Mouse (Mus musculus) kidney, postnatal 0 days (tissue): ENCODE measurements at regions not wholly inside any gene's neighbourhood (a gene's known extent, or its start where the extent isn't known, plus 50 kb on each side); places are given as distances from the start of the nearest gene placed in this dataset.

Experiments used
- ATAC-seq: fragments of 200-750 bp; cut with Nextera tagmentation; replicated peaks from 2 replicates; pipeline ENCODE4 v1.8.0; 2017; ENCODE audit warnings: low read depth, moderate number of reproducible peaks, moderate TSS enrichment, moderate library complexity; ENCODE audit not compliant: low FRiP score
- DNase-seq: peaks from one replicate; pipeline ENCODE4 v3.0.0-alpha.2; 2016; ENCODE audit warnings: low spot score
- H3K27ac ChIP-seq: fragments of 300-500 bp; sonication (generic); 2 replicates; pipeline ENCODE4 v1.5.1; 2014; ENCODE audit warnings: mild to moderate bottlenecking
- H3K27me3 ChIP-seq: fragments of 300-500 bp; sonication (generic); 2 replicates; pipeline ENCODE4 v1.6.1; 2014; ENCODE audit warnings: low read length, mixed read lengths; ENCODE audit not compliant: insufficient read depth
- H3K36me3 ChIP-seq: fragments of 300-500 bp; sonication (generic); 2 replicates; pipeline ENCODE4 v1.6.1; 2014; ENCODE audit warnings: low read length, mixed read lengths; ENCODE audit not compliant: insufficient read depth
- H3K4me1 ChIP-seq: fragments of 300-500 bp; sonication (generic); replicated peaks from 2 replicates; pipeline ENCODE4 v1.6.1; 2014; ENCODE audit warnings: antibody characterized with exemption, low read length, mixed read lengths; ENCODE audit not compliant: insufficient read depth
- H3K4me2 ChIP-seq: fragments of 300-500 bp; sonication (generic); 2 replicates; pipeline ENCODE4 v1.6.1; 2014; ENCODE audit warnings: mild to moderate bottlenecking, low read length, moderate library complexity, mixed read lengths
- H3K4me3 ChIP-seq: fragments of 300-500 bp; sonication (generic); replicated peaks from 2 replicates; pipeline ENCODE4 v1.5.1; 2014; ENCODE audit warnings: low read depth, low read length
- H3K9ac ChIP-seq: fragments of 300-500 bp; sonication (generic); 2 replicates; pipeline ENCODE4 v1.6.1; 2014; ENCODE audit warnings: low read depth, low read length
- H3K9me3 ChIP-seq: fragments of 300-500 bp; sonication (generic); replicated peaks from 2 replicates; pipeline ENCODE4 v1.6.1; 2016; ENCODE audit warnings: low read length, inconsistent platforms, mixed read lengths
- CTCF ChIP-seq: IDR thresholded peaks from 2 replicates; pipeline ENCODE4 v1.5.1; 2016; ENCODE audit warnings: antibody characterized with exemption, low read depth, mild to moderate bottlenecking, moderate library complexity
- WGBS: fragments of 180-500 bp; shearing (Covaris S2); extraction: QIAGEN DNeasy Blood & Tissue Kit; methylation state at CpG from one replicate; pipeline ENCODE4 v1.1.7; 2014; 5-methylcytosine and 5-hydroxymethylcytosine counted together

DNA sequence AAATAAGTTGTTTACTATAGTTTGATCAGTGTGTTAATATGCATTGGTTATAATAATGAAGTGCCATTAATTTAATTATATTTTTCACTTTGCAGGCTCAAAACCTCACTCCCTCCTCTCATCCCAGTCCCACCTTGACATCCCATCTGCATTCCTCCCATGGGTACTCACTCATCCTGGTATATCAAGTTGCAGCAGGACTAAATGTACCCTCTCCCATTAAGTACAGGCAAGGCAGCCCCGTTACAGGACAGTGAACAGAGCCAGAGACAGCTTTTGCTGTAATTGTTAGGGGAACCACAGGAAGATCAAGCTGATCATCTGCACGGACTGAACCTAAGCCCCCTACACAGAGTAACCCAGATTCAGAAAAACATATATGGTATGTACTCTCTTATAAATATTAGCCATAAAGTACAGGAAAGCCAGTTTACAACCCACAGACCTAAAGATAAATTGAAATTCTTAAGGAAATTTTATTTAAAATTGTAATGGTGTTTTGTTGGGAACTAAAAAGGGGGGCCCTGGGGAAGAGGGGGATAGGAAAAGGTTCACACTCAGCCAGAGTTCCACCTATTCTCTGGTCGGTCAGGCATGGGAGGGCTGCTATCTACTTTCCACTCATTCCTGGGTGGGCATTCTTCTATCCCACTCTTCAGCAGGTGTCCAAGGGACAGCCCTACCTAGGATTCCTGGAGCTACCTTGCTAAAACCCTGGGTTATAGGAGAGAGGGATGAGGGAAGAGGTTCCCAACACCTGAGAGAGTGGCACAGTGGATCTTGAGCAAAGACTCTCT, 96.0 kb upstream of the Speer4f2 start:
- no peaks in the 10 kb centered on the region for H3K9me3 ChIP-seq
- H3K4me1 ChIP-seq = no peaks in the 10 kb centered on the region
- WGBS = 52% methylated on average over 3 of the region's 3 CpGs
- H3K27me3 ChIP-seq = no peaks in the 10 kb centered on the region
- TF ChIP-seq CTCF = no peak
- H3K4me2 ChIP-seq = no peak overlapping the region
- no peak overlapping the region for H3K4me3 ChIP-seq
- H3K9ac ChIP-seq = no peak overlapping the region
- no peaks in the 10 kb centered on the region for H3K36me3 ChIP-seq
- no peak for DNase-seq
- peak; percentile 71 for ATAC-seq
- peak overlapping the region; percentile 62; the same call in 1 of the 2 replicates for H3K27ac ChIP-seq

DNA sequence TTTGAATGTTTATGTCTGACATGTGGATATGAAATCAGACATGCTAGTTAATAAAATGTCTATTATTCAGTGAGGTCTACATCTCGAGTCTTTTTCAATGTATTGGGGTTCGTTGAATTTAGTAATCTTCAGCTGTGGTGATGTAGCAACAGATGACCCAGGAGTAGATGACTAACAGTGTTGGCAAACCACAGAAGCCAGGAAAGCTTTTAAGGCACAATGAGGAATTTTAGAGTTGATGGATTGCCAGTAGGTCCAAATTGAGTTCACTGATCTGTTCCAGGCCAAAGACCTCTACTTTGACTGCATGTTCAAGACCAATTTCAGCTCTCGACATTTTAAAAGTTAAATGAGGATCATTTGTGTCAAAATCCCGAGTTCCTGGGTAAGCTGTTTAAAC, 92.8 kb upstream of the Speer4f2 start:
- Histone ChIP-seq H3K27ac (no peak overlapping the region), H3K9ac (no peak overlapping the region), H3K4me1 (no peaks in the 10 kb centered on the region), H3K4me3 (no peak overlapping the region), H3K9me3 (no peaks in the 10 kb centered on the region), H3K27me3 (no peaks in the 10 kb centered on the region), H3K4me2 (no peak overlapping the region), H3K36me3 (no peaks in the 10 kb centered on the region)
- no peak for ATAC-seq
- TF ChIP-seq CTCF = no peak
- WGBS = 79% methylated on average over 4 of the region's 4 CpGs
- DNase-seq = no peak

DNA sequence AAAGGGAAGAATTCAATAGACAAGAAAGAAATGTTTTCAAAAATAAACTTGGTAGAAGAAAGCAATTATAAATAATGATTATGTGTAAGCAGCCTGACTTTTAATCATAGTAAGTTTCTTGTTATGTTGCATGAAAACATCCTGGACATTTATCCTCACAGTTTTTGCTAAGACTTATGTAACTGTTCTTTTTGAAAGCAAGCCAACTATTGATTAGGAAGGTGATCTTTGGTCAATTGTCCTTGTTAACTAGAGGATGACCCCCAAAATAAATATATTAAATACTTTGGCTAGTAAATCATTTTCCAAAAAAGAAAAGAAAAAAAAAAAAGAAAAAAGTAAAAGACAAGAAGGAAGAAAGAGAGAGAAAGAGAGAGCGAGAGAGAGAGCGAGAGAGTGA, 92.0 kb upstream of the Speer4f2 start:
- DNase-seq (no peak), ATAC-seq (no peak)
- no peaks in the 10 kb centered on the region for H3K36me3 ChIP-seq
- 95% methylated on average over 2 of the region's 2 CpGs for WGBS
- no peak for TF ChIP-seq CTCF
- H3K9ac ChIP-seq = no peak overlapping the region
- H3K4me2 ChIP-seq = no peak overlapping the region
- no peak overlapping the region for H3K27ac ChIP-seq
- H3K27me3 ChIP-seq = no peaks in the 10 kb centered on the region
- H3K4me1 ChIP-seq = no peaks in the 10 kb centered on the region
- H3K9me3 ChIP-seq = no peaks in the 10 kb centered on the region
- H3K4me3 ChIP-seq = no peak overlapping the region

DNA sequence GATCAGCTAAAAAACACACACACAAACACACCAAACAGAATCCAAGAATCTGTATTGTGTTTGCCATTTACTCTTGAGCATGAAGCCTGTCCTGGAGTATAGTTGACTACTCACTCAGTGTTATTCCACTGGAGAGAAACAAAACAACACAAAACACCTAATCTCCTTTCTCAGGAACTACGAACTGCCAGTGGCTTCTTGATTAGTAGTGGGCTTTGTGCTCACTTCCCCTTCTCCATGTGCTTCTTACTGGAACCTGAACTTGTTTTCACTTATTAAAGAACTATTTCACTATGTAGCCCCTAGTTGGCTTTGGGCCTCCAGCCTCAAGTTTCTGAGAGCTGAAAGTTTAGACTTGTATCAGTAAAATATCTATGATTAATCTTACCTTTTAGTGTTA, 84.0 kb upstream of the Speer4f2 start:
- DNase-seq = no peak

DNA sequence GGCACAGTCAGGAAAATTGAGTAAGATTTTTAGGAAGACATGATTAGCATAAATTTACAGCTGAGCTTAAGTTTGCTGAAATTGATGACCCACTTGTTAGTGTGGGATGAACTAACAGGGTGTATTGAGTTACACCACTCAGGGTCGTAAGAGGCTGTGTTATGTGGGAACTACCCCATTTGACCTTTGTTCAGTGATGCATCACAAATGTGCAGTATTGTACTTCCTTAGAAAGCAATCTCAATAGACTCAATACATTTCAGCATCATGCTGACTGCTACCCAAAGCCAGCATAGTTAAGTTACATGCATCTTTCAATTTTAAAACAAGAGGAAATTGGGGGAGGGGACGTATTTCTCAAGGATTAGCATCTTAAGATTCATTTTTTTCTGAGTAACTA, 80.4 kb upstream of the Speer4f2 start:
- no peak overlapping the region for H3K27ac ChIP-seq
- H3K36me3 ChIP-seq = no peaks in the 10 kb centered on the region
- no peak overlapping the region for H3K9ac ChIP-seq
- WGBS = 31% methylated on average over 2 of the region's 2 CpGs
- H3K9me3 ChIP-seq = no peaks in the 10 kb centered on the region
- no peaks in the 10 kb centered on the region for H3K27me3 ChIP-seq
- no peaks in the 10 kb centered on the region for H3K4me1 ChIP-seq
- ATAC-seq (0 out of 2 replicates have a peak, but pooled peaks have one; percentile 27), DNase-seq (no peak)
- H3K4me2 ChIP-seq = no peak overlapping the region
- H3K4me3 ChIP-seq = no peak overlapping the region
- no peak for TF ChIP-seq CTCF

More for the DNA sequence above, 84.0 kb upstream of the Speer4f2 start:
- no peak for TF ChIP-seq CTCF
- H3K4me3 ChIP-seq = no peak overlapping the region
- H3K27me3 ChIP-seq = no peaks in the 10 kb centered on the region
- WGBS = 74% methylated on average over 1 of the region's 1 CpGs
- H3K9ac ChIP-seq = no peak overlapping the region
- no peaks in the 10 kb centered on the region for H3K36me3 ChIP-seq
- H3K27ac ChIP-seq = no peak overlapping the region
- H3K9me3 ChIP-seq = no peaks in the 10 kb centered on the region
- H3K4me1 ChIP-seq = no peaks in the 10 kb centered on the region
- no peak overlapping the region for H3K4me2 ChIP-seq
- ATAC-seq = no peak

DNA sequence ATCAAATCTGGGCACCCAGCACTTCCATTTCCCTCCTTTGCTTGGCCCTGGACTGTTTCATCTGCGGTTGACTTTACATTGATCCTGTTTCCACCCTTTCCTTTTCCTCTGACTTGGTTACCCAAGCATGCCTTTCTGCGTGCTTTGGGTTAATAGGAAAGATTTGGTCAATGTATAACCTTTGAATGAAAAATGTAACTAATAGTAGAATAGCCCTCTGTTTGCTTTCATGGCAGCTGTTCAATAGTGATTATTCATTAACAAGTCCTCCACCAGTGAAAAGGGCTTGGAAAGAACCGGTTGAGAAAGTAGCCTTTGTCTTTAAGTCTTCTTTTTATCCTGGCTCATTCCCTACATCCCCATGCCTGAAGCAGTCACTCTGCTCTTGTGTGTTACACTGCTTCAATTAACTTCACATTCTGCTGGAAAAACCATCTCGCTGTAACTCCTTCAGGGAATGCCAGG, 76.4 kb upstream of the Speer4f2 start:
- Histone ChIP-seq H3K36me3 (no peaks in the 10 kb centered on the region), H3K4me1 (no peaks in the 10 kb centered on the region), H3K27me3 (no peaks in the 10 kb centered on the region), H3K4me3 (no peak overlapping the region), H3K9ac (no peak overlapping the region), H3K9me3 (no peaks in the 10 kb centered on the region), H3K27ac (peak overlapping the region; percentile 48; the same call in 1 of the 2 replicates), H3K4me2 (no peak overlapping the region)
- ATAC-seq (peak; percentile 85), DNase-seq (peak; percentile 58)
- no peak for TF ChIP-seq CTCF
- WGBS = 46% methylated on average over 4 of the region's 4 CpGs

DNA sequence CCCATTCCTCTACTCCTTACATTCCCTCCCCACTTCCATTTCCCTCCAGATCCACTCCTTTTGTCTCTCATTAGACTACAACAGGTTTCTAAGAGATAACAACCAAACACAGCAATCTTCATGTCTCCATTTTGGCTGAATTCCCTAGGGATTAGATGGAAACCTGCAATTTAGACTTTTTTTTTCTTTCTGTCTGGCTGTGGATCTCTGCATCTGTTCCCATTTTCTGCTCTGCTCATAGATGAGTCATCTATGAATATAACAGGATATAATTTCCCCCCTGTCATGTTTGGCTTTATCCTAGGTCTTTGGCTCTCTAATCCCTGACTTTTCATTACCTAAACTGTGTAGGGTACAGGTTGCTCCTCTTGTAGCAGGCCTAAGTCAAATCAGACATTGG, 73.1 kb upstream of the Speer4f2 start:
- Histone ChIP-seq H3K27ac (no peak overlapping the region), H3K4me2 (no peak overlapping the region), H3K4me1 (no peaks in the 10 kb centered on the region), H3K36me3 (no peaks in the 10 kb centered on the region), H3K27me3 (no peaks in the 10 kb centered on the region), H3K4me3 (no peak overlapping the region), H3K9me3 (no peaks in the 10 kb centered on the region), H3K9ac (no peak overlapping the region)
- DNase-seq (no peak), ATAC-seq (no peak)
- no peak for TF ChIP-seq CTCF
